Mouse (Mus musculus) stomach, postnatal 0 days (tissue): Measurements from ENCODE around the gene Nek10. TPM values are rescaled to one million over a fixed set of nuclear protein-coding genes. Genes with fewer than 3 reads are reported as not detected.
"Not testable (repeated sequence)": the region's sequence is repeated elsewhere in the genome, so short reads cannot be mapped to it uniquely, and the experiment has no call there.

Experiments used
- ATAC-seq: fragments of 200-750 bp; cut with Nextera tagmentation; 2 replicates; pipeline ENCODE4 v1.8.0; 2017; ENCODE audit not compliant: low FRiP score, low TSS enrichment
- DNase-seq: peaks from one replicate; pipeline ENCODE4 v3.0.0-alpha.2; 2016; ENCODE audit warnings: low spot score
- H3K27ac ChIP-seq: fragments of 300-500 bp; sonication (generic); replicated peaks from 2 replicates; pipeline ENCODE4 v1.5.1; 2014; ENCODE audit warnings: mild to moderate bottlenecking, control low read depth
- H3K27me3 ChIP-seq: fragments of 300-500 bp; sonication (generic); 2 replicates; pipeline ENCODE4 v1.6.1; 2014; ENCODE audit warnings: low read length; ENCODE audit not compliant: control insufficient read depth, insufficient read depth
- H3K36me3 ChIP-seq: fragments of 300-500 bp; sonication (generic); 2 replicates; pipeline ENCODE4 v1.6.1; 2014; ENCODE audit warnings: low read length, mixed read lengths; ENCODE audit not compliant: control insufficient read depth, insufficient read depth
- H3K4me1 ChIP-seq: fragments of 300-500 bp; sonication (generic); replicated peaks from 2 replicates; pipeline ENCODE4 v1.6.1; 2014; ENCODE audit warnings: antibody characterized with exemption; ENCODE audit not compliant: control insufficient read depth, insufficient read depth
- H3K4me2 ChIP-seq: fragments of 300-500 bp; sonication (generic); replicated peaks from 2 replicates; pipeline ENCODE4 v1.6.1; 2014; ENCODE audit warnings: low read depth, mild to moderate bottlenecking, control low read depth, moderate library complexity
- H3K4me3 ChIP-seq: fragments of 300-500 bp; sonication (generic); 2 replicates; pipeline ENCODE4 v1.5.1; 2014; ENCODE audit warnings: low read depth, low read length, control low read depth
- H3K9ac ChIP-seq: fragments of 300-500 bp; sonication (generic); 2 replicates; pipeline ENCODE4 v1.6.1; 2014; ENCODE audit warnings: mild to moderate bottlenecking, low read length, control low read depth, mixed read lengths
- H3K9me3 ChIP-seq: fragments of 300-500 bp; sonication (generic); 2 replicates; pipeline ENCODE4 v1.6.1; 2016; ENCODE audit warnings: low read length; ENCODE audit not compliant: control insufficient read depth
- CTCF ChIP-seq: IDR thresholded peaks from 2 replicates; pipeline ENCODE4 v1.5.1; 2016; ENCODE audit warnings: antibody characterized with exemption, low read depth, mild to moderate bottlenecking, moderate library complexity
- EP300 ChIP-seq: optimal IDR thresholded peaks from 2 replicates; pipeline ENCODE3; 2016; ENCODE audit warnings: antibody characterized with exemption
- WGBS: fragments of 180-500 bp; shearing (Covaris S2); extraction: QIAGEN DNeasy Blood & Tissue Kit; methylation state at CpG from one replicate; pipeline ENCODE4 v1.1.7; 2014; 5-methylcytosine and 5-hydroxymethylcytosine counted together
- polyA plus RNA-seq: library from polyadenylated mRNA; unstranded; fragments of >200 nt; fragmentation: Nextera tagmentation; extraction: Ambion mirVana; gene quantifications from 2 replicates; pipeline ENCODE4 v1.2.1, GENCODE M21; 2015

The Nek10 gene
- 0.02 TPM in 2 replicates for polyA plus RNA-seq

DNA sequence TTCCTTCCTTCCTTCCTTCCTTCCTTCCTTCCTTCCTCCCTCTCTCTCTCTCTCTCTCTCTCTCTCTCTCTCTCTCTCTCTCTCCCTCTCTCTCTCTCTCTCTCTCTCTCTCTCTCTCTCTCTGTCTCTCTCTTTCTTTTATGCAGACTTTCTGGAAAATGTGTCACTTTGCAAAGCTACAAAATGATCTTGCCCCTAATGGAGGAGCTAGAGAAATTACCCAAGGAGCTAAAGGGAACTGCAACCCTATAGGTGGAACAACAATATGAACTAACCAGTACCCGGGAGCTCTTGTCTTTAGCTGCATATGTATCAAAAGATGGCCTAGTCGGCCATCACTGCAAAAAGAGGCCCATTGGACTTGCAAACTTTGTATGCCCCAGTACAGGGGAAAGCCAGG lies at the start of gene Nek10:
TSS of gene Nek10 (plus strand) at position 301 of the 400 bp plus-strand sequence.
- H3K27me3 ChIP-seq, H3K4me2 ChIP-seq, DNase-seq, H3K9ac ChIP-seq, H3K4me3 ChIP-seq, H3K9me3 ChIP-seq, H3K36me3 ChIP-seq, ATAC-seq, H3K27ac ChIP-seq, H3K4me1 ChIP-seq: not testable (repeated sequence)
- WGBS = 71% methylated on average over 1 of the region's 2 CpGs

DNA sequence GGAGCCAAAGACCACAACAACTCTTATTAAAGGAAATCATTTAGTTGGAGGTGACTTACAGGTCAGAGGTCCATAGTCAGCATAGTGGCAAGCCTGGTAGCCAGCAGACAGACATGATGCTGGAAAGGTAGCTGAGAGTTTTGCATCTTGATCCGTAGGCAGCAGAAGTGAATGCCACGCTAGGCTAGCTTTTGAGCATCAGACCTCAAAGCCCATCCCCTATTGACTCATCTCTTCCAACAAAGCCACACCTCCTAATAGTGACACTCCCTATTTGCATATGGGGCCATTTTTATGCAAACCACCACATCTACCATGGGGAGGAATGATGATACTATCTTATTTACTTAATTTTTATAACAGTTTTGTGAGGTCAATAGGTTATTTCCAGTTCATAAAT lies 22.0 kb upstream of the Nek10 start:
- Histone ChIP-seq H3K27ac (no peak overlapping the region), H3K9ac (no peak overlapping the region), H3K4me1 (no peaks in the 10 kb centered on the region), H3K9me3 (no peaks in the 10 kb centered on the region), H3K4me2 (no peak overlapping the region), H3K4me3 (no peak overlapping the region), H3K36me3 (peaks cover 3% of the 10 kb centered on the region; the same call in 1 of the 2 replicates), H3K27me3 (no peaks in the 10 kb centered on the region)
- ATAC-seq (no peak), DNase-seq (no peak)
- 87% methylated on average over 2 of the region's 2 CpGs for WGBS
- TF ChIP-seq EP300 (no peak), CTCF (no peak)

GRCm38 (mm10) chr14:14784223-14784622 lies 19.0 kb upstream of the Nek10 start:
- WGBS = 86% methylated on average over 1 of the region's 1 CpGs

DNA sequence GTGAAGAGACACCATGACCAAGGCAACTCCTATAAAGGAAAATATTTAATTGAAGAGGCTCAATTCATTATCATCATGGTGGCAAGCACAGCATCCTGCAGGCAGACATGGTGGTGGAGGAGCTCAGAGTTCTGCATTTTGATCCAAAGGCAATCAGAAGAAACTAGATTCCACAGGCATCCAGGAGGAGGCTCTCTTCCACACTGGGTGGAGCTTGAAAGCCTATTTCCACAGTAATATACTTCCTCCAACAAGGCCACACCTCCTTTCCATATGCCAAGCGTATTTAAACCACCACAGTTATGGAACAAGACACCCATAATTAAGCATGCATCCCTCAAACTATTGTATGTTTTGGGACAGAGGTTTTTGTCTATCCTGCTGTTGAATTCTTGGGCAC lies 16.2 kb upstream of the Nek10 start:
- Histone ChIP-seq H3K27ac (no peak overlapping the region), H3K4me2 (no peak overlapping the region), H3K9ac (no peak overlapping the region), H3K9me3 (no peaks in the 10 kb centered on the region), H3K4me1 (no peaks in the 10 kb centered on the region), H3K4me3 (no peak overlapping the region), H3K36me3 (peaks cover 10% of the 10 kb centered on the region; the same call in 1 of the 2 replicates), H3K27me3 (no peaks in the 10 kb centered on the region)
- TF ChIP-seq EP300 (no peak), CTCF (0 out of 2 replicates have a peak, but pooled peaks have one; percentile 10)
- DNase-seq = no peak
- no peak for ATAC-seq
- WGBS = 82% methylated on average over 1 of the region's 1 CpGs

More at GRCm38 (mm10) chr14:14784223-14784622, 19.0 kb upstream of the Nek10 start:
- DNase-seq (no peak), ATAC-seq (no peak)
- Histone ChIP-seq H3K9ac (no peak overlapping the region), H3K9me3 (no peaks in the 10 kb centered on the region), H3K27me3 (no peaks in the 10 kb centered on the region), H3K4me2 (no peak overlapping the region), H3K36me3 (peaks cover 9% of the 10 kb centered on the region; the same call in 1 of the 2 replicates), H3K4me1 (no peaks in the 10 kb centered on the region), H3K4me3 (no peak overlapping the region), H3K27ac (no peak overlapping the region)
- TF ChIP-seq EP300 (no peak), CTCF (no peak)

- 72% methylated on average over 4 of the region's 4 CpGs for WGBS
- DNase-seq (no peak), ATAC-seq (no peak)
- Histone ChIP-seq H3K9me3 (no peaks in the 10 kb centered on the region), H3K4me2 (no peak overlapping the region), H3K4me3 (no peak overlapping the region), H3K27me3 (no peaks in the 10 kb centered on the region), H3K36me3 (peaks cover 10% of the 10 kb centered on the region; the same call in 1 of the 2 replicates), H3K4me1 (no peaks in the 10 kb centered on the region), H3K9ac (no peak overlapping the region), H3K27ac (no peak overlapping the region)
- TF ChIP-seq EP300 (no peak), CTCF (no peak)
Observed at GRCm38 (mm10) chr14:14789840-14790470, 13.3 kb upstream of the Nek10 start.

DNA sequence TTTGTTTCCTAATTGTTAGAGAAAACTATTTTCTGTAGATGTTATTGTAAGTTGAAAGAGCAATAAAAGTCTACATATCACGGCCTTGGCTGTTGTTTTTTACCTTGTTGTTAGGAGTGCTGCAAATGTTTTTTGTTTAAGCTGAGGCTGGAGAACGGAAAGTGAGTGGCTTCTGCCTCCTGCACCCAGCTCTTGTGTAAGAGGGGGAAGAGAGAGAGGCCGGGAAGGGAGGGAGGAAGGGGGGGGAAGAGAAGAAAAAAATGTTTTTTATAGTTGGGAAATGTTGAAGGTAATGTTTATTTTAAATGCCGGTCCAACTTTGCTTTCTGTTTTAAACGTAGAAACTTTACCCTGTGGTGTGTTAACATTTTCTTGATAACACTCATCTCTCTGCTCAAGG lies 3.4 kb upstream of the Nek10 start:
- H3K4me3 ChIP-seq = no peak overlapping the region
- DNase-seq (no peak), ATAC-seq (no peak)
- H3K36me3 ChIP-seq = no peaks in the 10 kb centered on the region
- H3K4me1 ChIP-seq = no peaks in the 10 kb centered on the region
- H3K27me3 ChIP-seq = no peaks in the 10 kb centered on the region
- H3K4me2 ChIP-seq = no peak overlapping the region
- H3K27ac ChIP-seq = no peak overlapping the region
- no peak for TF ChIP-seq CTCF
- TF ChIP-seq EP300 = no peak
- no peaks in the 10 kb centered on the region for H3K9me3 ChIP-seq
- H3K9ac ChIP-seq = no peak overlapping the region
- 56% methylated on average over 5 of the region's 5 CpGs for WGBS
